Mouse (Mus musculus): ENCODE measurements around the gene Pih1d1. TPM values are rescaled to one million over a fixed set of nuclear protein-coding genes. Genes with fewer than 3 reads are reported as not detected.

Pih1d1 gene
- polyA plus RNA-seq, 1 experiment from 2014 or later = 107 TPM

DNA sequence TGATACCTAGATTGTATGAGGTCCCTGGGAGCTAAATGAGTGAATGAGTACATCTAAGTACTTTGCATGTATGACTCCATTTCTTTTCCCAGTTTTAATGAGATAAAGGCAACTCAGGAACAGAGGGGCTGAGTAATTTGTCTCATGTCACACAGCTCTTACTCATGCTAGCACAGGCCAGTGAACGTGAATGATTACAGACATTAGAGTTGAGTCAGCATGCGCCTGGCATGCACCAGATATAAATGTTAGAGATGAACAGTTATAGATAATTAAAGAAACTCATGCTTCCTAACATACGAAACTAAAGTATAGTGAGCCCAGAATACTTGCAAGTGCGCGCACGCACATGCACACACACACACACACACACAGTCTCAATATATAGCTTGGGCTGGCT, 36.1 kb downstream of the Pih1d1 start:
- H3K4me3 ChIP-seq (replicated peaks) = no peak overlapping the region
- peaks cover 50% of the 10 kb centered on the region for H3K27me3 ChIP-seq
- no peaks in the 10 kb centered on the region for H3K9me3 ChIP-seq (replicated peaks)
- peaks cover 26% of the 10 kb centered on the region for H3K4me1 ChIP-seq
- H3K9ac ChIP-seq = no peak overlapping the region
- ATAC-seq (replicated peaks; ENCODE audit: low FRiP score) = no peak
- H3K27ac ChIP-seq = no peak overlapping the region
- 88% methylated on average over 6 of the region's 6 CpGs for WGBS
- no peak overlapping the region for H3K4me2 ChIP-seq
- no peaks in the 10 kb centered on the region for H3K36me3 ChIP-seq

DNA sequence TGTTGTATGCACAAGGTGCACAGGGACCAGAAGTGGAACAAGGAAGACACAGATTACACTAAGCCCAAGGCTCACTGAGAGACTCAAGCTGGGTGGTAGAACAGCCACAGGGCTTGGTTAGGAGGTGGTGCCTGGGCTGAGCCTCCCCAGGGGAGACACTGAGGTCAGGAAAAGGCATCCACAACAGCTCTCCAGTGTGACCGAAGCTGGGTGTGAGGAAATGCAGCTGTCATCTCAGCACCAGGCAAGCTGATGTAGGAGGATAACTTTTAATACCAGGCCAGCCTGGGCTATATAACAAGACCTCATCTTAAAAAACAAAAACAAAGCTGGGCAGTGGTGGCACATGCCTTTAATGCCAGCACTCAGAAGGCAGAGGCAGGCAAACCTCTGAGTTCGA, 37.1 kb downstream of the Pih1d1 start:
- Histone ChIP-seq H3K4me2 (no peak overlapping the region), H3K9me3 (replicated peaks) (no peaks in the 10 kb centered on the region), H3K27me3 (peaks cover 47% of the 10 kb centered on the region), H3K4me3 (replicated peaks) (no peak overlapping the region), H3K27ac (peak overlapping the region; percentile 67), H3K9ac (no peak overlapping the region), H3K4me1 (peaks cover 26% of the 10 kb centered on the region), H3K36me3 (no peaks in the 10 kb centered on the region)
- no peak for ATAC-seq (replicated peaks; ENCODE audit: low FRiP score)
- 51% methylated on average over 2 of the region's 2 CpGs for WGBS

DNA sequence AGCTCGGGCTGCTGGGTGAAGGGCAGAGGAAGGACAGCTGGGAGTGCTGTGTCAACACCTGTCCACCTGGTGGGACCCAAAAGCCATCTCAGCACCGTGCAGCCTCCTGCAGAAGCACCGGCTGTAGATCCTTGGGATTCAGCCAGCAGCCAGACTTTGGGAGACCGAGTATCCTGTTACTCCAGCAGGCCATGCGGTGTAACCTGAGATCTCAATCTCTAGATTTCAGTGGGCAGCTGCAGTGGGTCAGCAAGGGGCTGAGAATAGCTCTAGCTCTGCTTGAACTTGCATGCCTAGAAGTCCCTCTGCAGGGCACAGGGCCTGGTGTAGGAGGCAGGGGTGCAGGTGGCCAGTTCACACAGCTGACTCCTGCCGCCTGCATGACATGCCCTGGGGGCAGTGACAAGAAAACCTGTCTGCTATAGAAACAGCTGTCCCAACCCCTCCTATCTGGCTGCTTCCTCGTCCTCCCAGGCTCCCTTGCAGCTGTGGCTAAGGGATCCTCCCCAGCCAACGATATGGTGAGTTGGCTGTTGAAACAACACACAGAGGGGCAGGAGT, 37.8 kb downstream of the Pih1d1 start:
- Histone ChIP-seq H3K4me2 (no peak overlapping the region), H3K27ac (peak overlapping the region; percentile 67), H3K27me3 (peaks cover 44% of the 10 kb centered on the region), H3K4me3 (replicated peaks) (no peak overlapping the region), H3K9me3 (replicated peaks) (no peaks in the 10 kb centered on the region), H3K36me3 (no peaks in the 10 kb centered on the region), H3K9ac (no peak overlapping the region), H3K4me1 (peaks cover 26% of the 10 kb centered on the region)
- 4% methylated on average over 8 of the region's 8 CpGs for WGBS
- ATAC-seq (replicated peaks; ENCODE audit: low FRiP score) = peak; percentile 78

DNA sequence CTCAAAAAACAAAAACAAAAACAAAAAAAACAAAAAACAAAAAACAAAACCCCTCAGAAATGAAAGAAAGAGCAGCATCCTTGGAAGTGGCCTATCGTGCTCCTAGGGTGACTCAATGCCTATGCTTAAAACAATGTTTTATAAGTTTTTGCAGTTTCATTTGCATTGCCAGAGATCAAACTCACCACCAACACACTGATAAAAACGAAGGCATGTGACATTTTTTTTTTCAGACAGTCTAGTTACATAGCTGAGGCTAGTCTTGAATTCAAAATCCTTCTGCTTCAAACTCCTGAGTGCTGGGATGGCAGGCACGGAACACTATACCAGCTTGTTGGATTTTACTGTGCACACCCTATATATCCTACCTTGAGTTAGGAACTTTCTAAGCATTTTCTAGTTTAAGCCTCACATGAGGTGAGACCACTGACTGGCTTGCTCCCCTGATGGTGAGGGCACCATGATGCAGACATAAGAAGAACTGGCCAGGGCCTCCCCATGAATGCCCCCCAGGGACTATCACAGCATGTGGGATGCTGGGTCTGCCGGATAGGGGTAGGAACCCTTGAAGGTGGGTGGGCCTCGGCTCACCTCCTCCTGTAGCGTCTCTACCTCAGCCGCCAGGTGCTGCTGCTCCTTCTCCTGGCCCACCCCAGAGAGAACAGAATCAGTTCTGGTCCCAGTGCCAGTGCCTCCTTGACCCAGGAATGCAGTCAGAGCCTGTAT, 38.6 kb downstream of the Pih1d1 start:
- Histone ChIP-seq H3K9ac (no peak overlapping the region), H3K4me1 (peaks cover 26% of the 10 kb centered on the region), H3K27ac (peak overlapping the region; percentile 67), H3K4me2 (no peak overlapping the region), H3K36me3 (no peaks in the 10 kb centered on the region), H3K27me3 (peaks cover 45% of the 10 kb centered on the region), H3K4me3 (replicated peaks) (no peak overlapping the region), H3K9me3 (replicated peaks) (no peaks in the 10 kb centered on the region)
- no peak for ATAC-seq (replicated peaks; ENCODE audit: low FRiP score)
- 89% methylated on average over 7 of the region's 7 CpGs for WGBS

DNA sequence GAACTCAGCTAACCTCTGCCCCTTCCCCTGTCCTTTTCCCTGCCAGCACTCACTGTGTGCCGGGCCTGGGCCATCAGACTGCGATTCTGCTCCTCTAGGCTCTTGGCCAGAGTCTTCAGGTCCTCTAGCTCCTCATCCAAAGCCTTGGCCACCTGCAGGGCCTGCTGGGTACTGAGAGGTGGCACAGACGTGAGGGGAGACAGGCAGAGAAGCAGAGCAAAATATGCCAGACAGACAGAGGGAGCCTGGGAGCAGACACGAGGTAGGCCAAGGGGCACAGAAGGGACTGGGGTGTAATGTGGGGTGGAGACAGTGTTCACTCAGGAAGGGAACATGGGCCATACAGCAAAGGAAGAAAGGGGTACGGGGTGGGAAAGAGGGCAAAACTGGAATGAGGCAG, 39.3 kb downstream of the Pih1d1 start:
- no peak overlapping the region for H3K4me3 ChIP-seq (replicated peaks)
- peaks cover 29% of the 10 kb centered on the region for H3K4me1 ChIP-seq
- no peak for ATAC-seq (replicated peaks; ENCODE audit: low FRiP score)
- no peak overlapping the region for H3K4me2 ChIP-seq
- H3K27me3 ChIP-seq = peaks cover 41% of the 10 kb centered on the region
- 56% methylated on average over 5 of the region's 5 CpGs for WGBS
- H3K27ac ChIP-seq = no peak overlapping the region
- H3K36me3 ChIP-seq = no peaks in the 10 kb centered on the region
- H3K9ac ChIP-seq = no peak overlapping the region
- no peaks in the 10 kb centered on the region for H3K9me3 ChIP-seq (replicated peaks)

GRCm38 (mm10) chr7:45193871-45194785, 40.0 kb downstream of the Pih1d1 start:
- Histone ChIP-seq H3K27me3 (peaks cover 34% of the 10 kb centered on the region), H3K36me3 (no peaks in the 10 kb centered on the region), H3K9ac (no peak overlapping the region), H3K27ac (no peak overlapping the region), H3K4me1 (peaks cover 29% of the 10 kb centered on the region), H3K4me3 (replicated peaks) (no peak overlapping the region), H3K9me3 (replicated peaks) (no peaks in the 10 kb centered on the region), H3K4me2 (no peak overlapping the region)
- ATAC-seq (replicated peaks; ENCODE audit: low FRiP score) = no peak
- 75% methylated on average over 17 of the region's 17 CpGs for WGBS

- Histone ChIP-seq H3K9me3 (replicated peaks) (no peaks in the 10 kb centered on the region), H3K4me3 (replicated peaks) (no peak overlapping the region), H3K27ac (no peak overlapping the region), H3K4me1 (peaks cover 29% of the 10 kb centered on the region), H3K4me2 (no peak overlapping the region), H3K27me3 (peaks cover 26% of the 10 kb centered on the region; the same call in 1 of the 2 replicates), H3K36me3 (no peaks in the 10 kb centered on the region), H3K9ac (no peak overlapping the region)
- 58% methylated on average over 13 of the region's 13 CpGs for WGBS
- no peak for ATAC-seq (replicated peaks; ENCODE audit: low FRiP score)
These were observed 41.5 kb downstream of the Pih1d1 start for GRCm38 (mm10) chr7:45195341-45196175.

- Histone ChIP-seq H3K4me1 (peaks cover 25% of the 10 kb centered on the region), H3K27me3 (peaks cover 26% of the 10 kb centered on the region; the same call in 1 of the 2 replicates), H3K4me3 (replicated peaks) (no peak overlapping the region), H3K9me3 (replicated peaks) (no peaks in the 10 kb centered on the region), H3K4me2 (no peak overlapping the region), H3K27ac (no peak overlapping the region), H3K36me3 (no peaks in the 10 kb centered on the region), H3K9ac (no peak overlapping the region)
- ATAC-seq (replicated peaks; ENCODE audit: low FRiP score) = no peak
- WGBS = 87% methylated on average over 4 of the region's 4 CpGs
These were observed 42.1 kb downstream of the Pih1d1 start for GRCm38 (mm10) chr7:45196176-45196535.

- no peak overlapping the region for H3K4me3 ChIP-seq (replicated peaks)
- no peak for ATAC-seq (replicated peaks; ENCODE audit: low FRiP score)
- WGBS = 69% methylated on average over 5 of the region's 5 CpGs
- peaks cover 16% of the 10 kb centered on the region for H3K4me1 ChIP-seq
- peaks cover 22% of the 10 kb centered on the region; the same call in 1 of the 2 replicates for H3K27me3 ChIP-seq
- no peaks in the 10 kb centered on the region for H3K36me3 ChIP-seq
- H3K9ac ChIP-seq = no peak overlapping the region
- H3K27ac ChIP-seq = no peak overlapping the region
- H3K9me3 ChIP-seq (replicated peaks) = no peaks in the 10 kb centered on the region
- H3K4me2 ChIP-seq = no peak overlapping the region
These were observed 42.9 kb downstream of the Pih1d1 start for GRCm38 (mm10) chr7:45196994-45197393.

- 0 out of 2 replicates have a peak, but pooled peaks have one; percentile 43 for ATAC-seq (replicated peaks; ENCODE audit: low FRiP score)
- no peak overlapping the region for H3K27ac ChIP-seq
- no peak overlapping the region for H3K9ac ChIP-seq
- H3K27me3 ChIP-seq = peaks cover 22% of the 10 kb centered on the region; the same call in 1 of the 2 replicates
- no peak overlapping the region for H3K4me3 ChIP-seq (replicated peaks)
- H3K4me2 ChIP-seq = no peak overlapping the region
- H3K4me1 ChIP-seq = peaks cover 8% of the 10 kb centered on the region; the same call in 1 of the 2 replicates
- WGBS = 9% methylated on average over 5 of the region's 5 CpGs
- no peaks in the 10 kb centered on the region for H3K9me3 ChIP-seq (replicated peaks)
- no peaks in the 10 kb centered on the region for H3K36me3 ChIP-seq
These were observed 44.3 kb downstream of the Pih1d1 start for GRCm38 (mm10) chr7:45198435-45198834.

DNA sequence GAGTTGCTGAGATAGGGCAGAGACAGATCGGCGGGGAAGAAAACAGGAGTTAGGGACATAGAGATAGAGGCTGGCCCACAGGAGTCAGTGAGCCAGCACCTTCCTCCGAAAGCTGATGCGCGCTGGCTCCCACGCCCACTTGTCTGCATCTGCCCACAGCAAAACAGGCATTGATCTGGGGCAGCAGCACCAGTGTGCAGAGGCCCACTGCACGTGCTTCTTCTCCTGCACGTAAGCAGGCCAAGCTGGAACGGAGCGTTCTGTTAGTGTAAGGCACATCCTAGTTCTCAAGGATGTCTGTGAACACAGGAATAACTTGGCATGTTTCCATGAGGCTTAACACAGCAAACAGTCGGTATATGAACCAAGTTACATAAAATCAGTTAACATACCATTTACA, 44.9 kb downstream of the Pih1d1 start:
- H3K4me2 ChIP-seq = no peak overlapping the region
- no peak overlapping the region for H3K27ac ChIP-seq
- no peak for ATAC-seq (replicated peaks; ENCODE audit: low FRiP score)
- H3K9me3 ChIP-seq (replicated peaks) = no peaks in the 10 kb centered on the region
- H3K36me3 ChIP-seq = no peaks in the 10 kb centered on the region
- peaks cover 22% of the 10 kb centered on the region; the same call in 1 of the 2 replicates for H3K27me3 ChIP-seq
- no peak overlapping the region for H3K4me3 ChIP-seq (replicated peaks)
- 0 out of 2 replicates have a peak overlapping the region, but pooled peaks have one; percentile 2 for H3K9ac ChIP-seq
- WGBS = 81% methylated on average over 11 of the region's 11 CpGs
- peaks cover 3% of the 10 kb centered on the region; the same call in 1 of the 2 replicates for H3K4me1 ChIP-seq

Measured in kidney, embryonic 15.5 days (tissue).